Mouse (Mus musculus): ENCODE measurements around the gene Ctbp1.

GRCm38 (mm10) chr5:33310704-33311462 is 36.1 kb upstream of the Ctbp1 start:
- no peak for TF ChIP-seq CTCF (IDR thresholded peaks at IDR 0.05)
- TF ChIP-seq EP300 (IDR thresholded peaks at IDR 0.05), result no peak

Measured in lung, postnatal 0 days (tissue).